9 mouse cellular contexts compared by ENCODE assay signal in the genomic region with DNA sequence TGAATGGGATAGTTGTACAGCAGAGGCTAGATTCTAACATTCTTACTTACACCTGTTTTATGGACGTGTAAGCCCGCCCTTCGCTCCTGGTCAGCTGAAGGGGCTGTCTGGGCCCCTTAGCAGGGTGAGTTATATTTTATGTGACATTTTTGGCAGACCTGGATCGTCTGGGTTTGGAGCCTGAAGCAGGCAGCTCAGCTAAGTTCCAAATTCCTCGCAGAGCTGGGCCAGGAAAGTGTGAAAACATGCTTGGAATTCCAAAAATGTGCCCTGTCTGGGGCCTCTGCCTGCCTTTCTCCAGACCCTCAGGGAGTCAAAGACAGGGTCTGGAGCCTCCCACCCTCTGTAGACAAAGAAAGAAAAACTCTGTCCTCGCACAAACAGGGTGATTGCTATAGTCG. TPM values are rescaled to one million over a fixed set of nuclear protein-coding genes. Genes with fewer than 3 reads are reported as not detected.
A peak's percentile ranks its signal among the peaks of the same experiment; 100 is the strongest.
DNase-seq lines count a peak whose midpoint lies in the region; ATAC-seq lines count a peak whose summit lies in the region.
"Had no signal": no experiment of that assay in that cellular context is flagged by ENCODE, and none has a peak within 500 bp of the region (broad histone marks: within the 10 kb centered on the region; RNA-seq: fewer than 3 reads in every experiment).

No protein-coding gene starts in this region.

- H3K4me2 ChIP-seq in heart, embryonic 11.5 days: peak overlapping the region; percentile 47
- no peak overlapping the region for H3K4me2 ChIP-seq in midbrain, embryonic 16.5 days (ENCODE audit: low read length)
- H3K4me2 ChIP-seq: liver, embryonic 15.5 days had no signal

- no peaks in the 10 kb centered on the region for H3K36me3 ChIP-seq in heart, embryonic 11.5 days (ENCODE audit: control insufficient read depth, insufficient read depth, low read length)
- no peaks in the 10 kb centered on the region for H3K36me3 ChIP-seq in embryonic facial prominence, embryonic 10.5 days (replicated peaks)
- no peaks in the 10 kb centered on the region for H3K36me3 ChIP-seq in midbrain, embryonic 16.5 days (ENCODE audit: control insufficient read depth, insufficient read depth, low read length)
- H3K36me3 ChIP-seq: liver, embryonic 15.5 days had no signal

- H3K9ac ChIP-seq in heart, embryonic 11.5 days (ENCODE audit: low read depth, low read length): peak overlapping the region; percentile 48; the same call in 1 of the 2 replicates
- no peak overlapping the region for H3K9ac ChIP-seq in midbrain, embryonic 16.5 days (ENCODE audit: low read depth, low read length)
- H3K9ac ChIP-seq: liver, embryonic 15.5 days had no signal

- peak; percentile 77 for ATAC-seq in heart, embryonic 11.5 days (replicated peaks; ENCODE audit: insufficient number of reproducible peaks, low FRiP score, low TSS enrichment)
- ATAC-seq in midbrain, embryonic 16.5 days: 0 out of 2 replicates have a peak, but pooled peaks have one; percentile 32
- no peak for ATAC-seq in cerebellum, adult (ENCODE audit: insufficient number of reproducible peaks, low FRiP score, low TSS enrichment)
- ATAC-seq in inflammation-experienced regulatory T-cells, adult 6 months: no peak

- peak overlapping the region; percentile 71 for H3K27ac ChIP-seq in heart, embryonic 11.5 days (ENCODE audit: low read depth, low read length)
- H3K27ac ChIP-seq in embryonic facial prominence, embryonic 10.5 days (replicated peaks): peak overlapping the region; percentile 83
- H3K27ac ChIP-seq in midbrain, embryonic 16.5 days (ENCODE audit: low read length): no peak overlapping the region
- H3K27ac ChIP-seq: liver, embryonic 15.5 days had no signal

- DNase-seq in heart, postnatal 25 days (ENCODE audit: low spot score): no peak
- peak; percentile 78 for DNase-seq in embryonic facial prominence, embryonic 10.5 days (ENCODE audit: low spot score)
- DNase-seq in kidney, adult 8-10 months: peak; percentile 72 to 81
- no peak for DNase-seq in adrenal gland, postnatal 14 days

- no peaks in the 10 kb centered on the region for H3K9me3 ChIP-seq in heart, embryonic 11.5 days (replicated peaks; ENCODE audit: control insufficient read depth, low read length)
- H3K9me3 ChIP-seq in embryonic facial prominence, embryonic 10.5 days: no peaks in the 10 kb centered on the region
- no peaks in the 10 kb centered on the region for H3K9me3 ChIP-seq in midbrain, embryonic 16.5 days (replicated peaks; ENCODE audit: control insufficient read depth, low read length, poor library complexity, severe bottlenecking)
- H3K9me3 ChIP-seq: liver, embryonic 15.5 days had no signal

- H3K27me3 ChIP-seq in heart, embryonic 11.5 days (ENCODE audit: control insufficient read depth, insufficient read depth, low read length): no peaks in the 10 kb centered on the region
- H3K27me3 ChIP-seq in embryonic facial prominence, embryonic 10.5 days (replicated peaks; ENCODE audit: low read depth, poor library complexity, severe bottlenecking): no peaks in the 10 kb centered on the region
- H3K27me3 ChIP-seq in midbrain, embryonic 16.5 days (ENCODE audit: control insufficient read depth, insufficient read depth, low read depth, low read length): no peaks in the 10 kb centered on the region
- H3K27me3 ChIP-seq: liver, embryonic 15.5 days had no signal

- H3K4me1 ChIP-seq in heart, embryonic 11.5 days (ENCODE audit: control insufficient read depth, insufficient read depth, low read length): peaks cover 28% of the 10 kb centered on the region
- peaks cover 53% of the 10 kb centered on the region for H3K4me1 ChIP-seq in embryonic facial prominence, embryonic 10.5 days
- H3K4me1 ChIP-seq in midbrain, embryonic 16.5 days (ENCODE audit: control insufficient read depth, insufficient read depth, low read length): no peaks in the 10 kb centered on the region; the same call in 1 of the 2 replicates
- H3K4me1 ChIP-seq: liver, embryonic 15.5 days had no signal

- H3K4me3 ChIP-seq in heart, embryonic 11.5 days (ENCODE audit: low read depth, low read length): no peak overlapping the region
- peak overlapping the region; percentile 2; the same call in 1 of the 2 replicates for H3K4me3 ChIP-seq in embryonic facial prominence, embryonic 10.5 days
- H3K4me3 ChIP-seq in midbrain, embryonic 16.5 days (ENCODE audit: low read depth, low read length): no peak overlapping the region
- H3K4me3 ChIP-seq: liver, embryonic 15.5 days had no signal

- intact Hi-C loops in heart, postnatal 25 days (cut with DNase I): no loop called here

- whole genome bisulfite sequencing in heart, embryonic 11.5 days (ENCODE audit: insufficient replicate concordance): 7% methylated on average over 7 of the region's 7 CpGs
- 8% methylated on average over 7 of the region's 7 CpGs for WGBS in embryonic facial prominence, embryonic 10.5 days
- 11% methylated on average over 7 of the region's 7 CpGs for WGBS in midbrain, embryonic 16.5 days

RNA-seq across cellular contexts. Expression of gene Hs6st1, which starts 51.1 kb away (rescaled TPM):
- polyA plus RNA-seq in heart, embryonic 11.5 days (2014; fragmentation: Nextera tagmentation; extraction: Ambion mirVana): 10.2 and 12.6 TPM in 2 replicates
- 10 to 100 TPM; 23.0 to 23.1 TPM for total RNA-seq in heart, postnatal 25 days (2021)
- 3.9 and 4.5 TPM in 2 replicates for polyA plus RNA-seq in embryonic facial prominence, embryonic 10.5 days (2016; fragmentation: Nextera tagmentation; extraction: Ambion mirVana)
- polyA plus RNA-seq in midbrain, embryonic 16.5 days (2015; fragmentation: Nextera tagmentation; extraction: Ambion mirVana): 9.4 and 10.8 TPM in 2 replicates
- 71.6 and 89.0 TPM in 2 replicates for total RNA-seq in adrenal gland, postnatal 14 days (2021)
- 1 to 10 TPM; 2.2 to 5.1 (median 4.9) TPM for polyA plus RNA-seq in inflammation-experienced regulatory T-cells, adult 6 months (2017; shearing (Covaris generic))

Comparison
In these comparisons a context has a peak if more than half of its experiments do, and no peak if none do; other contexts are left out.
1. ATAC-seq: peak in heart, embryonic 11.5 days (single experiment) and midbrain, embryonic 16.5 days (single experiment); none in cerebellum, adult (single experiment) and inflammation-experienced regulatory T-cells, adult 6 months (single experiment).
2. DNase-seq: peak in embryonic facial prominence, embryonic 10.5 days (single experiment) and kidney, adult 8-10 months (2 of 2); none in heart, postnatal 25 days (single experiment) and adrenal gland, postnatal 14 days (single experiment).